Mouse (Mus musculus) small intestine, adult 2 months (tissue): ENCODE measurements at regions not wholly inside any gene's neighbourhood (a gene's known extent, or its start where the extent isn't known, plus 50 kb on each side); places are given as distances from the start of the nearest gene placed in this dataset.

ENCODE experiments used
- H3K27ac ChIP-seq: fragments of 200-500 bp; 2 replicates; pipeline ENCODE4 v1.5.1; 2012; ENCODE audit warnings: low read depth, low read length, control low read depth, inconsistent platforms; ENCODE audit not compliant: insufficient read depth
- H3K27me3 ChIP-seq: fragments of 200-500 bp; 2 replicates; pipeline ENCODE4 v1.6.1; 2012; ENCODE audit warnings: mild to moderate bottlenecking, moderate library complexity, low read length, inconsistent platforms; ENCODE audit not compliant: control insufficient read depth, insufficient read depth
- H3K36me3 ChIP-seq: fragments of 200-500 bp; 2 replicates; pipeline ENCODE4 v1.6.1; 2012; ENCODE audit warnings: mild to moderate bottlenecking, low read length, control low read depth, inconsistent platforms; ENCODE audit not compliant: control insufficient read depth, insufficient read depth
- H3K4me1 ChIP-seq: fragments of 200-500 bp; 2 replicates; pipeline ENCODE4 v1.6.1; 2012; ENCODE audit warnings: low read length, inconsistent platforms, mixed read lengths; ENCODE audit not compliant: control insufficient read depth, insufficient read depth, insufficient read length
- H3K4me3 ChIP-seq: fragments of 200-500 bp; 2 replicates; pipeline ENCODE4 v1.5.1; 2012; ENCODE audit warnings: low read depth, mild to moderate bottlenecking, control low read depth, inconsistent platforms, low read length, moderate library complexity
- CTCF ChIP-seq: fragments of 200-500 bp; IDR thresholded peaks from 2 replicates; pipeline ENCODE4 v1.5.1; 2012; ENCODE audit warnings: low read depth, mild to moderate bottlenecking, control low read depth, inconsistent platforms, low read length, moderate library complexity, mixed read lengths; ENCODE audit not compliant: insufficient replicate concordance, insufficient read length; ENCODE audit errors: extremely low read depth
- POLR2A ChIP-seq: fragments of 200-500 bp; IDR thresholded peaks from 2 replicates; pipeline ENCODE4 v1.6.1; 2012; ENCODE audit warnings: low read depth, mild to moderate bottlenecking, control low read depth, inconsistent platforms, low read length, moderate library complexity
- WGBS: fragments of 180-500 bp; shearing (Covaris S2); methylation state at CpG from one replicate; pipeline ENCODE4 v1.1.7; 2018; 5-methylcytosine and 5-hydroxymethylcytosine counted together

DNA sequence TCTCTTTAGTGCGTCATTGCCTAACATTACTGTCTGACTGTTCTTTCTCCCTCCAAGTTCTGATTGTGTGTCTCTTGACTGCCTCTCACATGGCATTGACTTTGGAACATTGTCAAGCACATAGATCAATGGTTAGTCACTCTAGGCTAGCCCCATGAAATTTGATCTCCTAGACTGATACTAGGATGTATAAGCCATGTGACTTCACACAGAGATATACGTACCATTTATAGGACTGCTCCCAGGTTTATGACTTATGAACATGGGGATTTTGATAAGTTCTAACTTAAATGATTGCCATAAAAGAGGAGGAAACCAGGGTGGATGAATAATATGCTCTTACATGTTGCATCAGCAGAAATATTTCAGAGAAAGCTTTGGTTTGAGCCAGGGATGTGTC lies 52.9 kb upstream of the Rbm24 start:
- TF ChIP-seq POLR2A (no peak), CTCF (no peak)
- no peak overlapping the region for H3K4me3 ChIP-seq
- H3K27ac ChIP-seq, result no peak overlapping the region
- peaks cover 4% of the 10 kb centered on the region; the same call in 1 of the 2 replicates for H3K4me1 ChIP-seq
- H3K36me3 ChIP-seq, result no peaks in the 10 kb centered on the region
- H3K27me3 ChIP-seq, result no peaks in the 10 kb centered on the region
- WGBS, result 58% methylated on average over 2 of the region's 2 CpGs
